Mouse (Mus musculus): Measurements from ENCODE around the gene Hspb8. TPM values are rescaled to one million over a fixed set of nuclear protein-coding genes. Genes with fewer than 3 reads are reported as not detected.

The Hspb8 gene
- total and polyA plus RNA-seq, 3 experiments: not detected

DNA sequence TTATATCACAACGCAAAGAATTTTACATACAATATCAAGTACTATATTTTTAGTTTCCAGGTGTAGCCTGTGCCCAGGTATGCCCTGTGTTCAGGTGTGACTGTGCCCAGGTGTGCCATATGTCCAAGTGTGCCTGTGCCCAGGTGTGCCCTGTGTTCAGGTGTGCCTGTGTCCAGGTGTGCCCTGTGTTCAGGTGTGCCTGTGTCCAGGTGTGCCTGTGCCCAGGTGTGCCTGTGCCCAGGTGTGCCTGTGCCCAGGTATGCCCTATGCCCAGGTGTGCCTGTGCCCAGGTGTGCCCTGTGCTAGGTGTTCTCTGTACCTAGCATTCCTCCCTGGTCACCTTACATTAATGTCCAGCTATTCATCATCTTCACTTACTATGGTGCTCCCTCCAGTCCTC, 16.7 kb downstream of the Hspb8 start:
- no peaks in the 10 kb centered on the region for H3K36me3 ChIP-seq (ENCODE audit: control insufficient read depth in 1 of 2, insufficient read depth in 2 of 2, low read length in 2 of 2)
- no peak overlapping the region for H3K9ac ChIP-seq (ENCODE audit: control insufficient read depth, low read depth, low read length, poor library complexity, severe bottlenecking)
- H3K9me3 ChIP-seq (replicated peaks; ENCODE audit: insufficient read depth, low read length): no peaks in the 10 kb centered on the region
- no peak overlapping the region for H3K4me3 ChIP-seq (ENCODE audit: control insufficient read depth in 1 of 2, insufficient read depth in 1 of 2, low read depth in 2 of 2, low read length in 2 of 2)
- TF ChIP-seq RCOR1 (IDR thresholded peaks at IDR 0.05; ENCODE audit: low read depth, low read length) (no peak), CHD2 (IDR thresholded peaks at IDR 0.05; ENCODE audit: low read length) (no peak), MAZ (IDR thresholded peaks at IDR 0.05; ENCODE audit: low read depth, low read length) (no peak), POLR2AphosphoS5 (IDR thresholded peaks at IDR 0.05; ENCODE audit: borderline replicate concordance, low read depth, low read length) (no peak), ZC3H11A (IDR thresholded peaks at IDR 0.05; ENCODE audit: low read depth, low read length) (no peak), GABPA (IDR thresholded peaks at IDR 0.05; ENCODE audit: low read depth, low read length) (no peak), USF1 (IDR thresholded peaks at IDR 0.05; ENCODE audit: low read depth, low read length) (no peak), NELFE (IDR thresholded peaks at IDR 0.05; ENCODE audit: low read depth, low read length) (no peak), KAT2A (conservative IDR thresholded peaks at IDR 0.05; ENCODE audit: low read depth, low read length) (no peak), HCFC1 (IDR thresholded peaks at IDR 0.05; ENCODE audit: low read depth, low read length) (no peak), JUND (IDR thresholded peaks at IDR 0.05; ENCODE audit: low read depth, low read length) (no peak), MEF2A (IDR thresholded peaks at IDR 0.05; ENCODE audit: extremely low read depth, insufficient replicate concordance, low read depth, low read length, poor library complexity, severe bottlenecking) (no peak), CHD1 (IDR thresholded peaks at IDR 0.05; ENCODE audit: low read depth, low read length) (no peak), UBTF (IDR thresholded peaks at IDR 0.05; ENCODE audit: borderline replicate concordance, insufficient read depth, low read depth, low read length) (no peak), GATA1 (IDR thresholded peaks at IDR 0.05; ENCODE audit: low read depth, low read length) (no peak)
- no peaks in the 10 kb centered on the region for H3K79me2 ChIP-seq (ENCODE audit: control insufficient read depth, insufficient read depth, low read length, poor library complexity)
- no peak for DNase-seq (ENCODE audit: low read depth, low spot score)
- no peaks in the 10 kb centered on the region for H3K27me3 ChIP-seq (ENCODE audit: control insufficient read depth in 1 of 2, insufficient read depth in 2 of 2, low read length in 2 of 2)
- H3K27ac ChIP-seq (ENCODE audit: control insufficient read depth, low read depth, low read length): no peak overlapping the region
- H3K4me1 ChIP-seq (ENCODE audit: control insufficient read depth in 1 of 2, insufficient read depth in 2 of 2, low read length in 2 of 2): no peaks in the 10 kb centered on the region

DNA sequence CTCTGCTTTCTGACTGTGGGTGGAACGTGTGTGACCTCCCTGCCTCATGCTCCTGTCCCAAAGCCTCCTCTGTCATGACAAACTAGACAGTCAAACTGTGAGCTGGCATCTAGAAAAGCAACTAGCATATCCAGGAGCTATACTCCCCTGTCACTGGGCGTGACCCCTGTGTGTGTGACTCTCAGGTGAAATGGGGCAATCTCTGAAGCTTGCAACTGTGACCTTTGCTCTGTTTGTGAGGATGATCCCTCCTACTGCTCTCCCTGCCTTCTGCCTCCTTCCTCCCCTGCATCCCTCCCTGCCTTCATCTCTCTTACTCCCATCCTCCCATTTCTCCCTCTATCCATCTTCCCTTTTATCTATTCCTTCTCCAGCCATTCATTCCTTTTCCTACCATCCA, 18.6 kb downstream of the Hspb8 start:
- no peaks in the 10 kb centered on the region for H3K79me2 ChIP-seq (ENCODE audit: control insufficient read depth, insufficient read depth, low read length, poor library complexity)
- no peaks in the 10 kb centered on the region for H3K4me1 ChIP-seq (ENCODE audit: control insufficient read depth in 1 of 2, insufficient read depth in 2 of 2, low read length in 2 of 2)
- no peak overlapping the region for H3K4me3 ChIP-seq (ENCODE audit: control insufficient read depth in 1 of 2, insufficient read depth in 1 of 2, low read depth in 2 of 2, low read length in 2 of 2)
- H3K9me3 ChIP-seq (replicated peaks; ENCODE audit: insufficient read depth, low read length): no peaks in the 10 kb centered on the region
- no peak for TF ChIP-seq ZNF384 (IDR thresholded peaks at IDR 0.05; ENCODE audit: low read depth, low read length)
- no peak for TF ChIP-seq CHD2 (IDR thresholded peaks at IDR 0.05; ENCODE audit: low read length)
- no peak for TF ChIP-seq NRF1 (IDR thresholded peaks at IDR 0.05; ENCODE audit: insufficient read depth, low read depth, low read length, poor library complexity, severe bottlenecking)
- no peak for TF ChIP-seq SIN3A (IDR thresholded peaks at IDR 0.05; ENCODE audit: low read length)
- no peak for TF ChIP-seq MAX (IDR thresholded peaks at IDR 0.05; ENCODE audit: low read length)
- TF ChIP-seq ZKSCAN1 (IDR thresholded peaks at IDR 0.05; ENCODE audit: low read depth, low read length): no peak
- TF ChIP-seq ELF1 (IDR thresholded peaks at IDR 0.05; ENCODE audit: low read depth, low read length): no peak
- TF ChIP-seq USF1 (IDR thresholded peaks at IDR 0.05; ENCODE audit: low read depth, low read length): no peak
- H3K36me3 ChIP-seq (ENCODE audit: control insufficient read depth in 1 of 2, insufficient read depth in 2 of 2, low read length in 2 of 2): no peaks in the 10 kb centered on the region
- DNase-seq (ENCODE audit: low read depth, low spot score): no peak
- no peak overlapping the region for H3K9ac ChIP-seq (ENCODE audit: control insufficient read depth, low read depth, low read length, poor library complexity, severe bottlenecking)
- H3K27me3 ChIP-seq (ENCODE audit: control insufficient read depth in 1 of 2, insufficient read depth in 2 of 2, low read length in 2 of 2): no peaks in the 10 kb centered on the region
- H3K27ac ChIP-seq (ENCODE audit: control insufficient read depth, low read depth, low read length): no peak overlapping the region

Data from MEL (cell line).